Mouse (Mus musculus) liver, embryonic 16.5 days (tissue): ENCODE data around the gene Fez2. TPM values are rescaled to one million over a fixed set of nuclear protein-coding genes. Genes with fewer than 3 reads are reported as not detected.

Experiments
- ATAC-seq: fragments of 200-750 bp; cut with Nextera tagmentation; 2 replicates; pipeline ENCODE4 v1.8.0; 2017; ENCODE audit warnings: low read depth, mild to moderate bottlenecking, moderate number of reproducible peaks, moderate library complexity
- H3K27ac ChIP-seq: fragments of 300-500 bp; sonication (generic); 2 replicates; pipeline ENCODE4 v1.5.1; 2014; ENCODE audit warnings: mild to moderate bottlenecking, low read length
- H3K27me3 ChIP-seq: fragments of 300-500 bp; sonication (generic); 2 replicates; pipeline ENCODE4 v1.6.1; 2014; ENCODE audit warnings: low read depth, low read length, mixed read lengths; ENCODE audit not compliant: control insufficient read depth, insufficient read depth
- H3K36me3 ChIP-seq: fragments of 300-500 bp; sonication (generic); 2 replicates; pipeline ENCODE4 v1.6.1; 2014; ENCODE audit warnings: mild to moderate bottlenecking; ENCODE audit not compliant: control insufficient read depth, insufficient read depth
- H3K4me1 ChIP-seq: fragments of 300-500 bp; sonication (generic); 2 replicates; pipeline ENCODE4 v1.6.1; 2014; ENCODE audit warnings: low read depth, low read length, mixed read lengths; ENCODE audit not compliant: control insufficient read depth
- H3K4me2 ChIP-seq: fragments of 300-500 bp; sonication (generic); 2 replicates; pipeline ENCODE4 v1.6.1; 2014; ENCODE audit warnings: low read depth, low read length, mixed read lengths
- H3K4me3 ChIP-seq: fragments of 300-500 bp; sonication (generic); 2 replicates; pipeline ENCODE4 v1.5.1; 2014; ENCODE audit warnings: low read depth, mild to moderate bottlenecking, low read length
- H3K9ac ChIP-seq: fragments of 300-500 bp; sonication (generic); 2 replicates; pipeline ENCODE4 v1.6.1; 2014; ENCODE audit warnings: low read depth, low read length
- H3K9me3 ChIP-seq: fragments of 300-500 bp; sonication (generic); replicated peaks from 2 replicates; pipeline ENCODE4 v1.6.1; 2016; ENCODE audit warnings: low read length; ENCODE audit not compliant: control insufficient read depth
- WGBS: fragments of 180-500 bp; shearing (Covaris S2); extraction: QIAGEN DNeasy Blood & Tissue Kit; methylation state at CpG from one replicate; pipeline ENCODE4 v1.1.7; 2014; ENCODE audit not compliant: insufficient replicate concordance; 5-methylcytosine and 5-hydroxymethylcytosine counted together
- polyA plus RNA-seq: library from polyadenylated mRNA; unstranded; fragments of >200 nt; fragmentation: Nextera tagmentation; extraction: Ambion mirVana; gene quantifications from 2 replicates; pipeline ENCODE4 v1.2.1, GENCODE M21; 2015

Gene Fez2
- polyA plus RNA-seq, 1 experiment from 2014 or later, result 18.5 TPM

GRCm38 (mm10) chr17:78425026-78425425 lies 7.1 kb upstream of the Fez2 start:
- Histone ChIP-seq H3K27ac (no peak overlapping the region), H3K36me3 (no peaks in the 10 kb centered on the region), H3K27me3 (no peaks in the 10 kb centered on the region), H3K4me2 (no peak overlapping the region), H3K4me1 (no peaks in the 10 kb centered on the region), H3K9me3 (no peaks in the 10 kb centered on the region), H3K9ac (no peak overlapping the region), H3K4me3 (no peak overlapping the region)
- ATAC-seq, result no peak
- WGBS, result 71% methylated on average over 8 of the region's 8 CpGs

- ATAC-seq, result no peak
- Histone ChIP-seq H3K4me1 (peaks cover 34% of the 10 kb centered on the region), H3K9me3 (no peaks in the 10 kb centered on the region), H3K4me3 (no peak overlapping the region), H3K27ac (no peak overlapping the region), H3K4me2 (no peak overlapping the region), H3K27me3 (no peaks in the 10 kb centered on the region), H3K36me3 (no peaks in the 10 kb centered on the region), H3K9ac (no peak overlapping the region)
- WGBS, result 28% methylated on average over 4 of the region's 4 CpGs
Observed at GRCm38 (mm10) chr17:78419216-78419615, 1.3 kb upstream of the Fez2 start.

GRCm38 (mm10) chr17:78415255-78415654 lies 2.7 kb downstream of the Fez2 start:
- H3K4me2 ChIP-seq, result peak overlapping the region; percentile 19; the same call in 1 of the 2 replicates
- H3K4me3 ChIP-seq, result no peak overlapping the region
- peaks cover 34% of the 10 kb centered on the region for H3K4me1 ChIP-seq
- H3K9me3 ChIP-seq, result no peaks in the 10 kb centered on the region
- no peak for ATAC-seq
- 47% methylated on average over 2 of the region's 2 CpGs for WGBS
- H3K27ac ChIP-seq, result no peak overlapping the region
- no peaks in the 10 kb centered on the region; the same call in 1 of the 2 replicates for H3K36me3 ChIP-seq
- H3K9ac ChIP-seq, result no peak overlapping the region
- H3K27me3 ChIP-seq, result no peaks in the 10 kb centered on the region

- H3K9ac ChIP-seq, result no peak overlapping the region
- ATAC-seq, result no peak
- WGBS, result 64% methylated on average over 2 of the region's 2 CpGs
- peaks cover 8% of the 10 kb centered on the region for H3K4me1 ChIP-seq
- H3K36me3 ChIP-seq, result no peaks in the 10 kb centered on the region; the same call in 1 of the 2 replicates
- H3K4me3 ChIP-seq, result no peak overlapping the region
- no peaks in the 10 kb centered on the region for H3K27me3 ChIP-seq
- no peaks in the 10 kb centered on the region for H3K9me3 ChIP-seq
- H3K27ac ChIP-seq, result no peak overlapping the region
- H3K4me2 ChIP-seq, result no peak overlapping the region
Observed at GRCm38 (mm10) chr17:78409900-78410299, 8.1 kb downstream of the Fez2 start.

- Histone ChIP-seq H3K36me3 (no peaks in the 10 kb centered on the region; the same call in 1 of the 2 replicates), H3K9me3 (no peaks in the 10 kb centered on the region), H3K4me1 (peaks cover 7% of the 10 kb centered on the region), H3K4me2 (no peak overlapping the region), H3K4me3 (no peak overlapping the region), H3K9ac (no peak overlapping the region), H3K27ac (no peak overlapping the region), H3K27me3 (no peaks in the 10 kb centered on the region)
- ATAC-seq, result no peak
- WGBS, result 80% methylated on average over 10 of the region's 10 CpGs
Observed at GRCm38 (mm10) chr17:78408386-78408785, 9.6 kb downstream of the Fez2 start.

- WGBS, result 54% methylated on average over 4 of the region's 4 CpGs
- H3K36me3 ChIP-seq, result no peaks in the 10 kb centered on the region; the same call in 1 of the 2 replicates
- H3K4me1 ChIP-seq, result peaks cover 7% of the 10 kb centered on the region
- no peaks in the 10 kb centered on the region for H3K27me3 ChIP-seq
- no peak overlapping the region for H3K9ac ChIP-seq
- ATAC-seq, result peak; percentile 65
- H3K27ac ChIP-seq, result no peak overlapping the region
- no peak overlapping the region for H3K4me3 ChIP-seq
- H3K9me3 ChIP-seq, result no peaks in the 10 kb centered on the region
- H3K4me2 ChIP-seq, result no peak overlapping the region
Observed at GRCm38 (mm10) chr17:78407581-78407980, 10.4 kb downstream of the Fez2 start.

- ATAC-seq, result no peak
- H3K27ac ChIP-seq, result no peak overlapping the region
Observed at GRCm38 (mm10) chr17:78406854-78407253, 11.1 kb downstream of the Fez2 start.

GRCm38 (mm10) chr17:78405336-78405735 lies 12.6 kb downstream of the Fez2 start:
- no peak overlapping the region for H3K27ac ChIP-seq
- no peaks in the 10 kb centered on the region; the same call in 1 of the 2 replicates for H3K36me3 ChIP-seq
- peaks cover 17% of the 10 kb centered on the region for H3K4me1 ChIP-seq
- WGBS, result 63% methylated on average over 3 of the region's 3 CpGs
- H3K4me2 ChIP-seq, result no peak overlapping the region
- H3K4me3 ChIP-seq, result no peak overlapping the region
- H3K9ac ChIP-seq, result no peak overlapping the region
- ATAC-seq, result no peak
- no peaks in the 10 kb centered on the region for H3K27me3 ChIP-seq
- H3K9me3 ChIP-seq, result no peaks in the 10 kb centered on the region

More at GRCm38 (mm10) chr17:78406854-78407253, 11.1 kb downstream of the Fez2 start:
- Histone ChIP-seq H3K4me1 (peaks cover 7% of the 10 kb centered on the region), H3K27me3 (no peaks in the 10 kb centered on the region), H3K9me3 (no peaks in the 10 kb centered on the region), H3K4me3 (no peak overlapping the region), H3K36me3 (no peaks in the 10 kb centered on the region; the same call in 1 of the 2 replicates), H3K4me2 (no peak overlapping the region), H3K9ac (no peak overlapping the region)
- 69% methylated on average over 10 of the region's 10 CpGs for WGBS

- no peak overlapping the region for H3K4me3 ChIP-seq
- H3K9ac ChIP-seq, result no peak overlapping the region
- no peaks in the 10 kb centered on the region for H3K27me3 ChIP-seq
- ATAC-seq, result no peak
- peaks cover 20% of the 10 kb centered on the region for H3K4me1 ChIP-seq
- WGBS, result 71% methylated on average over 9 of the region's 9 CpGs
- no peak overlapping the region for H3K4me2 ChIP-seq
- H3K27ac ChIP-seq, result no peak overlapping the region
- no peaks in the 10 kb centered on the region for H3K9me3 ChIP-seq
- no peaks in the 10 kb centered on the region; the same call in 1 of the 2 replicates for H3K36me3 ChIP-seq
Observed at GRCm38 (mm10) chr17:78403804-78404203, 14.1 kb downstream of the Fez2 start.
